Mouse (Mus musculus): ENCODE results near the gene Cypt2. TPM values are rescaled to one million over a fixed set of nuclear protein-coding genes. Genes with fewer than 3 reads are reported as not detected.
"Not testable (repeated sequence)": the region's sequence is repeated elsewhere in the genome, so short reads cannot be mapped to it uniquely, and the experiment has no call there.

Cypt2 gene
- polyA plus RNA-seq (2014; fragmentation: Nextera tagmentation; extraction: Ambion mirVana) = not detected in 2 replicates

DNA sequence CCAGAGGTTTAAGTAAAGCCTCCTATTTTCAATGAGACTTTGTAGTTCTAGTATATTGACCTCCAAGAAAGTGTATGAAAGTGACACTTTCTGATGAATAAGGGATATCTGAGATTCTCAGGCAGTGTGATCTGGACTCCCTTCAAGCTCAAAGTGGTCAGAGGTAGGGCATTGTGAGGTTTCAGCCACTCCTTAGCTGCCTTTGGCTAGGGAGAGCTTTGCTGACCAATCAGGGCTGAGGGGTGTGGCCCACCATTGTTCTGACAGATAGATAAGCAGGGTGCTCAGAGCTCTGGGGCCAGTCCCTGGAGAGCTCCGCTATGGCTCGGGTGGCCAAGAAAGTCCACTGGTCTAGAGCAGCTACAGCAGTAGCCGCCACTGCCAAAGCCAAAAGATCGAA is at the start of gene Cypt2:
Gene Cypt2, plus strand, starts transcription at position 301 of the 400 bp plus-strand sequence.
- H3K4me1 ChIP-seq (replicated peaks; ENCODE audit: control insufficient read depth, insufficient read depth, low read length); DNase-seq (ENCODE audit: low spot score); H3K4me2 ChIP-seq (ENCODE audit: low read depth, low read length, severe bottlenecking); H3K4me3 ChIP-seq (ENCODE audit: low read depth, low read length); H3K27ac ChIP-seq (ENCODE audit: low read depth, low read length); H3K9ac ChIP-seq (ENCODE audit: low read length); H3K27me3 ChIP-seq (ENCODE audit: control insufficient read depth, insufficient read depth, low read length); ATAC-seq (replicated peaks; ENCODE audit: low FRiP score); H3K9me3 ChIP-seq (ENCODE audit: control insufficient read depth, low read length); H3K36me3 ChIP-seq (ENCODE audit: control insufficient read depth, insufficient read depth, low read length): not testable (repeated sequence)
- 96% methylated on average over 4 of the region's 4 CpGs for WGBS

DNA sequence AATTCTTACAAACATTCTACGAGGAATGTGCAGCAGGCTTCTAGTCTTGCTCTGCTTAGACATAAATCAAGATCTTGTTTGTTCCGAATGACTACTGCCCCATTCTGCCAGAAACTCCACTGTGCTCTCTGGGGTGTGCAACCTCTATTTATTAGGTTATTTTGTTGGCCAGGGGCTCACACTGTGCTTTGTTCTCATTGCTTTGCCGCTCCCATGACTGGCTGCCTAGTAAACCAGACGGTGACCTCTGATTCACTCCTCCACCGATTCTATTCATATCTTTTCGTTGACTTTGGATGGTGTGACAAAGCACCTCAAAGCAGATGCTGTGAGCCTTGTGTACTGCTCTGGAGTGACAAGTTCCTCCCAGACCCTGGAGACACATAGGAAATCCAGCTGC is 46.7 kb downstream of the Cypt2 start:
- no peaks in the 10 kb centered on the region for H3K4me1 ChIP-seq (replicated peaks; ENCODE audit: control insufficient read depth, insufficient read depth, low read length)
- H3K9ac ChIP-seq (ENCODE audit: low read length) = no peak overlapping the region
- 64% methylated on average over 6 of the region's 6 CpGs for WGBS
- no peaks in the 10 kb centered on the region for H3K36me3 ChIP-seq (ENCODE audit: control insufficient read depth, insufficient read depth, low read length)
- H3K27me3 ChIP-seq (ENCODE audit: control insufficient read depth, insufficient read depth, low read length) = no peaks in the 10 kb centered on the region
- H3K4me2 ChIP-seq (ENCODE audit: low read depth, low read length, severe bottlenecking) = no peak overlapping the region
- DNase-seq (ENCODE audit: low spot score) = no peak
- no peak overlapping the region for H3K27ac ChIP-seq (ENCODE audit: low read depth, low read length)
- H3K9me3 ChIP-seq (ENCODE audit: control insufficient read depth, low read length) = no peaks in the 10 kb centered on the region
- ATAC-seq (replicated peaks; ENCODE audit: low FRiP score) = no peak
- no peak overlapping the region for H3K4me3 ChIP-seq (ENCODE audit: low read depth, low read length)

All from forebrain, embryonic 11.5 days (tissue).